Mouse (Mus musculus) adrenal gland, postnatal 0 days (tissue): Measurements from ENCODE around the gene Prss44. TPM values are rescaled to one million over a fixed set of nuclear protein-coding genes. Genes with fewer than 3 reads are reported as not detected.

ENCODE experiments used
- polyA plus RNA-seq: library from polyadenylated mRNA; unstranded; fragments of >200 nt; fragmentation: Nextera tagmentation; extraction: Ambion mirVana; gene quantifications from 2 replicates; pipeline ENCODE4 v1.2.1, GENCODE M21; 2015

The Prss44 gene
- polyA plus RNA-seq, result not detected in 2 replicates

GRCm38 (mm10) chr9:110813789-110814188 lies at the start of gene Prss44:
Gene Prss44, plus strand, starts transcription at chr9:110813994.

GRCm38 (mm10) chr9:110797866-110798265 lies 15.9 kb upstream of the Prss44 start, which contains the start of gene Prss42:
Gene Prss42, plus strand, starts transcription at chr9:110798166.

GRCm38 (mm10) chr9:110826390-110826789 lies 12.6 kb downstream of the Prss44 start, which contains the start of gene Prss43:
Gene Prss43, plus strand, starts transcription at chr9:110826690.

GRCm38 (mm10) chr9:110834411-110834810 lies 20.6 kb downstream of the Prss44 start, which contains the start of gene Prss45:
Gene Prss45, plus strand, starts transcription at chr9:110834588.

GRCm38 (mm10) chr9:110844206-110844605 lies 30.4 kb downstream of the Prss44 start, which contains the start of gene Prss46:
Gene Prss46, plus strand, starts transcription at chr9:110844506.

GRCm38 (mm10) chr9:110857781-110858472 lies 44.1 kb downstream of the Prss44 start, which contains the start of gene Prss50:
Gene Prss50, plus strand, starts transcription at chr9:110857967.

Other genes with a start within 250 kb of the Prss44 start
- 37.6 and 41.6 TPM in 2 replicates for gene Nradd, start 189.5 kb upstream of the Prss44 start, polyA plus RNA-seq
- 0.90 and 1.3 TPM in 2 replicates for gene Nbeal2, start 159.8 kb upstream of the Prss44 start, polyA plus RNA-seq
- 97.3 and 123 TPM in 2 replicates for gene Ccdc12, start 157.5 kb upstream of the Prss44 start, polyA plus RNA-seq
- 0.62 and 2.2 TPM in 2 replicates for gene Myl3, start 72.1 kb upstream of the Prss44 start, polyA plus RNA-seq
- 12.3 and 17.4 TPM in 2 replicates for gene Pth1r, start 66.8 kb upstream of the Prss44 start, polyA plus RNA-seq
- not detected in 2 replicates for gene Prss42, start 15.8 kb upstream of the Prss44 start, polyA plus RNA-seq
- gene Prss43, start 12.7 kb downstream of the Prss44 start, polyA plus RNA-seq, result not detected in 2 replicates
- not detected in 2 replicates for gene Prss45, start 20.6 kb downstream of the Prss44 start, polyA plus RNA-seq
- not detected in 2 replicates for gene Prss46, start 30.5 kb downstream of the Prss44 start, polyA plus RNA-seq
- 0.51 and 0.66 TPM in 2 replicates for gene Prss50, start 44.0 kb downstream of the Prss44 start, polyA plus RNA-seq
- 1.8 and 2.7 TPM in 2 replicates for gene Als2cl, start 65.9 kb downstream of the Prss44 start, polyA plus RNA-seq
- gene Tmie, start 66.1 kb downstream of the Prss44 start, polyA plus RNA-seq, result 1.7 and 2.1 TPM in 2 replicates
- not detected in 2 replicates for gene Fam240a, start 102.9 kb downstream of the Prss44 start, polyA plus RNA-seq
- 0.25 and 0.27 TPM in 2 replicates for gene Tdgf1, start 132.2 kb downstream of the Prss44 start, polyA plus RNA-seq
- 6.2 and 9.1 TPM in 2 replicates for gene Lrrc2, start 137.6 kb downstream of the Prss44 start, polyA plus RNA-seq
- 0.93 and 1.8 TPM in 2 replicates for gene Rtp3, start 176.6 kb downstream of the Prss44 start, polyA plus RNA-seq
- gene Ltf, start 205.3 kb downstream of the Prss44 start, polyA plus RNA-seq, result 8.4 and 15.2 TPM in 2 replicates
- gene Ccrl2, start 243.5 kb downstream of the Prss44 start, polyA plus RNA-seq, result 3.7 and 5.8 TPM in 2 replicates